Mouse (Mus musculus) intestine, postnatal 0 days (tissue): ENCODE measurements at regions not wholly inside any gene's neighbourhood (a gene's known extent, or its start where the extent isn't known, plus 50 kb on each side); places are given as distances from the start of the nearest gene placed in this dataset.
A peak's percentile ranks its signal among the peaks of the same experiment; 100 is the strongest.

Experiments
- ATAC-seq: fragments of 200-750 bp; cut with Nextera tagmentation; 2 replicates; pipeline ENCODE4 v1.8.0; 2017; ENCODE audit warnings: mild to moderate bottlenecking, moderate TSS enrichment, moderate library complexity
- H3K27ac ChIP-seq: fragments of 300-500 bp; sonication (generic); 2 replicates; pipeline ENCODE4 v1.5.1; 2014; ENCODE audit warnings: mild to moderate bottlenecking, low read depth, low read length, moderate library complexity
- H3K27me3 ChIP-seq: fragments of 300-500 bp; sonication (generic); replicated peaks from 2 replicates; pipeline ENCODE4 v1.6.1; 2014; ENCODE audit warnings: low read length, mixed read lengths; ENCODE audit not compliant: control insufficient read depth, insufficient read depth
- H3K36me3 ChIP-seq: fragments of 300-500 bp; sonication (generic); 2 replicates; pipeline ENCODE4 v1.6.1; 2014; ENCODE audit warnings: mild to moderate bottlenecking, moderate library complexity; ENCODE audit not compliant: control insufficient read depth, insufficient read depth
- H3K4me1 ChIP-seq: fragments of 300-500 bp; sonication (generic); replicated peaks from 2 replicates; pipeline ENCODE4 v1.6.1; 2014; ENCODE audit warnings: antibody characterized with exemption, low read length, mixed read lengths; ENCODE audit not compliant: control insufficient read depth, insufficient read depth
- H3K4me2 ChIP-seq: fragments of 300-500 bp; sonication (generic); replicated peaks from 2 replicates; pipeline ENCODE4 v1.6.1; 2014; ENCODE audit warnings: low read depth, mild to moderate bottlenecking, moderate library complexity
- H3K4me3 ChIP-seq: fragments of 300-500 bp; sonication (generic); 2 replicates; pipeline ENCODE4 v1.5.1; 2014; ENCODE audit warnings: low read depth, low read length
- H3K9ac ChIP-seq: fragments of 300-500 bp; sonication (generic); 2 replicates; pipeline ENCODE4 v1.6.1; 2014; ENCODE audit warnings: mild to moderate bottlenecking, low read depth, low read length
- H3K9me3 ChIP-seq: fragments of 300-500 bp; sonication (generic); 2 replicates; pipeline ENCODE4 v1.6.1; 2016; ENCODE audit warnings: mixed run types; ENCODE audit not compliant: control insufficient read depth
- CTCF ChIP-seq: sonication (generic); IDR thresholded peaks from 2 replicates; pipeline ENCODE4 v1.5.1; 2016; ENCODE audit warnings: low read depth, mild to moderate bottlenecking, control low read depth, antibody characterized with exemption, moderate library complexity
- WGBS: fragments of 180-500 bp; shearing (Covaris S2); extraction: QIAGEN DNeasy Blood & Tissue Kit; methylation state at CpG from one replicate; pipeline ENCODE4 v1.1.7; 2014; 5-methylcytosine and 5-hydroxymethylcytosine counted together

- no peak for ATAC-seq
Observed at GRCm38 (mm10) chr1:13839619-13840308, 2253.4 kb downstream of the 4930444P10Rik start.

DNA sequence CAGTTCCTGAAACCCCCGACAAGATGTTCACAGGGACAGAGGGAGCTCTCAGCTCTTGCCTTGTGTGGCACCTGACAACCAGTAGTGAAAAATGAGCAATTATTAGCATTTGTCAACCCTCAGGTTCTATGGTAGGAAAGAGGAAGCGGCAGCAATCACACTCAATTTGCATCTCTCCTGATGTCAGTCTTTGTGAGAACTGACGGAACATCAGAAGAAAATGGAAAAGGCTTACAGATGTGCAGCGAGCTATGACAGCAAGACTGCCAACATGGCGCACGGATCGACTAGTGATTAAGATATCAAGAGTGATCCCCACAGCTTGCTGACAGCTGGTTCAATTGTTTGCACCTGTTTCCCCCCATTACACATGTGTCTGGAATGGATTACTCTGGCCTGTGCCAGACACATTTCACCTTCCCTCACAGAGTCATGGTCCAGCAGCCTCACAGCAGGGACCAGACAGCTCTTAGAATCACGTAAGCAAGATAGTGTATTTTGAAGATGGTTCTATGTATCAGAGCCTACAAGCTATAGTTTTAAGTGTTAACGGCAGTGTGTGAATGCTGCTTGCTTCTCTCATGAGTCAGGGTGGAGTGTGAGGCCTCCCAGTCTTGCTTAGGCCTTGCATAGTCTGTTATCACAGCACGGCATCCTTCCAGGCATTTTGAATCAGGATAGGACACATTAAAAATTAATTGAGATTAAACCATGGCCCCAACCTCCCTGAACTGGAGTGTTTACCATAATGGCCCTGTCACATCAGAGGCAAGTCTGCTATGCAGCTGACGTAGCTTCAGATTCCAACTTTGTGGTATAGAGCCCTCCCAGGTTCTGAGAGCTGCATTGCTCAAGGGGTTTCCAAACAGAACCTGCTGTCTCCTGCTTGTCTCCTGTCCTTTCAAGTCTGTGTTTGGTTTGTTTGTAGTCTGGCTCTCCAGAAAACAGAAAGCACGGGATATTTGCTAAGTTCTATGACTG, 2258.0 kb downstream of the 4930444P10Rik start:
- H3K4me2 ChIP-seq = no peak overlapping the region
- no peak overlapping the region for H3K27ac ChIP-seq
- no peaks in the 10 kb centered on the region for H3K27me3 ChIP-seq
- no peaks in the 10 kb centered on the region for H3K9me3 ChIP-seq
- no peak overlapping the region for H3K9ac ChIP-seq
- WGBS = 83% methylated on average over 12 of the region's 12 CpGs
- no peak overlapping the region for H3K4me3 ChIP-seq
- H3K36me3 ChIP-seq = no peaks in the 10 kb centered on the region
- no peaks in the 10 kb centered on the region for H3K4me1 ChIP-seq
- no peak for TF ChIP-seq CTCF
- no peak for ATAC-seq

More at GRCm38 (mm10) chr1:13839619-13840308, 2253.4 kb downstream of the 4930444P10Rik start:
- no peak for TF ChIP-seq CTCF
- Histone ChIP-seq H3K9ac (no peak overlapping the region), H3K4me2 (no peak overlapping the region), H3K9me3 (no peaks in the 10 kb centered on the region), H3K27me3 (no peaks in the 10 kb centered on the region), H3K27ac (no peak overlapping the region), H3K4me1 (no peaks in the 10 kb centered on the region), H3K36me3 (no peaks in the 10 kb centered on the region), H3K4me3 (no peak overlapping the region)
- WGBS = 67% methylated on average over 11 of the region's 11 CpGs

- Histone ChIP-seq H3K4me1 (no peaks in the 10 kb centered on the region), H3K27ac (no peak overlapping the region), H3K4me3 (no peak overlapping the region), H3K9me3 (no peaks in the 10 kb centered on the region), H3K4me2 (no peak overlapping the region), H3K27me3 (no peaks in the 10 kb centered on the region), H3K36me3 (no peaks in the 10 kb centered on the region), H3K9ac (no peak overlapping the region)
- WGBS = 50% methylated on average over 4 of the region's 4 CpGs
- TF ChIP-seq CTCF = no peak
- no peak for ATAC-seq
Observed at GRCm38 (mm10) chr1:13807786-13808185, 2285.3 kb downstream of the 4930444P10Rik start.

GRCm38 (mm10) chr1:13800460-13800859, 2292.7 kb downstream of the 4930444P10Rik start:
- peak; percentile 88 for ATAC-seq
- Histone ChIP-seq H3K9me3 (no peaks in the 10 kb centered on the region), H3K27ac (no peak overlapping the region), H3K36me3 (no peaks in the 10 kb centered on the region), H3K27me3 (no peaks in the 10 kb centered on the region), H3K4me2 (no peak overlapping the region), H3K4me1 (no peaks in the 10 kb centered on the region), H3K4me3 (no peak overlapping the region), H3K9ac (no peak overlapping the region)
- 61% methylated on average over 1 of the region's 1 CpGs for WGBS
- no peak for TF ChIP-seq CTCF

DNA sequence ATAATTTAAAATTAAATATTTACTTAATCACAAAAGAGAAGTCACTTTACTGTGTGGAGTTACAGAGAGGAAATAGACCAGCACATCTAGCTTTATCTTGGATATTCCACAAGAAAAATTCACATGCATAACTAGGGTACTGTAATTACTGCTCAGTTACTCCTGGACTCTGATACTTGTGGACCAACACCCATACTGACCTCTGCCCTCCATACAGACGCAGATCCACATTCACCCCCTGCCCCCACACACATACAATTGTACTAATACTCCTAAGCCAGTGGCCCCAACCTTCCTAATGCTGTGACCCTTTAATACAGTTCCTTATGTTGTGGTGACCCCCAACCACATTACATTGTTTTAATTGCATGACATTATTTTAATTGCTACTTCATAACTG, 2294.3 kb downstream of the 4930444P10Rik start:
- WGBS = 19% methylated on average over 1 of the region's 1 CpGs
- H3K4me2 ChIP-seq = no peak overlapping the region
- H3K9me3 ChIP-seq = no peaks in the 10 kb centered on the region
- no peaks in the 10 kb centered on the region for H3K27me3 ChIP-seq
- peak; percentile 86 for ATAC-seq
- no peaks in the 10 kb centered on the region for H3K4me1 ChIP-seq
- no peaks in the 10 kb centered on the region for H3K36me3 ChIP-seq
- no peak overlapping the region for H3K27ac ChIP-seq
- H3K9ac ChIP-seq = no peak overlapping the region
- TF ChIP-seq CTCF = no peak
- H3K4me3 ChIP-seq = no peak overlapping the region

GRCm38 (mm10) chr1:13795196-13795595, 2297.9 kb downstream of the 4930444P10Rik start:
- H3K4me1 ChIP-seq = no peaks in the 10 kb centered on the region
- no peak for ATAC-seq
- no peak overlapping the region for H3K27ac ChIP-seq
- no peak for TF ChIP-seq CTCF
- H3K4me3 ChIP-seq = no peak overlapping the region
- no peak overlapping the region for H3K9ac ChIP-seq
- no peaks in the 10 kb centered on the region for H3K27me3 ChIP-seq
- 0 out of 2 replicates have a peak, but pooled peaks cover 4% of the 10 kb centered on the region for H3K9me3 ChIP-seq
- no peak overlapping the region for H3K4me2 ChIP-seq
- H3K36me3 ChIP-seq = no peaks in the 10 kb centered on the region
